ENCODE assay signal across 9 mouse cellular contexts in genomic region chr17:86754806-86755571, GRCm38 (mm10). TPM values are rescaled to one million over a fixed set of nuclear protein-coding genes. Genes with fewer than 3 reads are reported as not detected.
DNase-seq lines count a peak whose midpoint lies in the region; ATAC-seq and TF ChIP-seq lines count a peak whose summit lies in the region.
"Had no signal": no experiment of that assay in that cellular context is flagged by ENCODE, and none has a peak within 500 bp of the region (broad histone marks: within the 10 kb centered on the region; RNA-seq: fewer than 3 reads in every experiment).

No protein-coding gene starts in this region.

- no peak for TF ChIP-seq CTCF in layer of hippocampus, adult 2 months (conservative IDR thresholded peaks at IDR 0.05)

- WGBS in embryonic facial prominence, embryonic 10.5 days: 2% methylated on average over 52 of the region's 52 CpGs
- WGBS in heart, embryonic 13.5 days: 1% methylated on average over 52 of the region's 52 CpGs
- 1% methylated on average over 52 of the region's 52 CpGs for WGBS in midbrain, embryonic 10.5 days

- no peak for DNase-seq in layer of hippocampus, adult 2 months (ENCODE audit: low spot score in 2 of 2)
- no peak for DNase-seq in layer of hippocampus, adult 11-12 months (ENCODE audit: low spot score)
- DNase-seq in embryonic facial prominence, embryonic 10.5 days (ENCODE audit: low spot score): peak; percentile 57
- DNase-seq in kidney, postnatal 10 days: peak; percentile 64
- peak; percentile 45 for DNase-seq in midbrain, embryonic 10.5 days (ENCODE audit: low spot score)
- peak; percentile 79 for DNase-seq in testis, postnatal 10 days (ENCODE audit: low spot score)
- no peak for DNase-seq in left cerebral cortex, postnatal 4 days

- peak overlapping the region; percentile 71 for H3K27ac ChIP-seq in layer of hippocampus, adult 2 months
- H3K27ac ChIP-seq in embryonic facial prominence, embryonic 10.5 days (replicated peaks): no peak overlapping the region
- no peak overlapping the region for H3K27ac ChIP-seq in heart, embryonic 13.5 days (replicated peaks)
- H3K27ac ChIP-seq in midbrain, embryonic 10.5 days (replicated peaks): no peak overlapping the region

- no peaks in the 10 kb centered on the region for H3K9me3 ChIP-seq in embryonic facial prominence, embryonic 10.5 days
- H3K9me3 ChIP-seq in heart, embryonic 13.5 days: no peaks in the 10 kb centered on the region
- H3K9me3 ChIP-seq in midbrain, embryonic 10.5 days (replicated peaks): no peaks in the 10 kb centered on the region

- peak overlapping the region; percentile 99 for H3K4me2 ChIP-seq in heart, embryonic 13.5 days

- peaks cover 80% of the 10 kb centered on the region for H3K27me3 ChIP-seq in embryonic facial prominence, embryonic 10.5 days (replicated peaks; ENCODE audit: low read depth, poor library complexity, severe bottlenecking)
- H3K27me3 ChIP-seq in heart, embryonic 13.5 days (replicated peaks): peaks cover 60% of the 10 kb centered on the region
- H3K27me3 ChIP-seq in midbrain, embryonic 10.5 days (ENCODE audit: low read depth, poor library complexity, severe bottlenecking): peaks cover 74% of the 10 kb centered on the region

- H3K9ac ChIP-seq in heart, embryonic 13.5 days: peak overlapping the region; percentile 83

- H3K36me3 ChIP-seq in embryonic facial prominence, embryonic 10.5 days (replicated peaks): no peaks in the 10 kb centered on the region
- H3K36me3 ChIP-seq in heart, embryonic 13.5 days: no peaks in the 10 kb centered on the region
- H3K36me3 ChIP-seq in midbrain, embryonic 10.5 days: no peaks in the 10 kb centered on the region

- intact Hi-C loops in left cerebral cortex, postnatal 4 days (cut with DNase I): no loop called here

- ATAC-seq in heart, embryonic 13.5 days (ENCODE audit: extremely low read depth, insufficient number of reproducible peaks, low FRiP score, low TSS enrichment): no peak

- H3K4me3 ChIP-seq in layer of hippocampus, adult 2 months: peak overlapping the region; percentile 60
- peak overlapping the region; percentile 63 for H3K4me3 ChIP-seq in embryonic facial prominence, embryonic 10.5 days
- peak overlapping the region; percentile 73 for H3K4me3 ChIP-seq in heart, embryonic 13.5 days
- H3K4me3 ChIP-seq in midbrain, embryonic 10.5 days: peak overlapping the region; percentile 67

- H3K4me1 ChIP-seq in embryonic facial prominence, embryonic 10.5 days: peaks cover 32% of the 10 kb centered on the region
- peaks cover 42% of the 10 kb centered on the region for H3K4me1 ChIP-seq in heart, embryonic 13.5 days
- peaks cover 28% of the 10 kb centered on the region for H3K4me1 ChIP-seq in midbrain, embryonic 10.5 days

RNA-seq across cellular contexts. Expression of gene Epas1, which starts 1.5 kb away (rescaled TPM):
- 10 to 100 TPM; 98.7 to 99.2 TPM for total RNA-seq in layer of hippocampus, adult 2 months (2021)
- 2.8 and 2.9 TPM in 2 replicates for polyA plus RNA-seq in embryonic facial prominence, embryonic 10.5 days (2016; fragmentation: Nextera tagmentation; extraction: Ambion mirVana)
- polyA plus RNA-seq in heart, embryonic 13.5 days (2015; fragmentation: Nextera tagmentation; extraction: Ambion mirVana): 5.1 and 5.6 TPM in 2 replicates
- polyA plus RNA-seq in midbrain, embryonic 10.5 days (2016; fragmentation: Nextera tagmentation; extraction: Ambion mirVana): 2.0 and 3.0 TPM in 2 replicates
- total RNA-seq in left cerebral cortex, postnatal 4 days (2021): 10 to 100 TPM; 44.1 to 45.6 TPM
- total RNA-seq: MEL had no signal

Comparison
In these comparisons a context has a peak if more than half of its experiments do, and no peak if none do; other contexts are left out.
1. DNase-seq: peak in embryonic facial prominence, embryonic 10.5 days (single experiment), kidney, postnatal 10 days (single experiment), midbrain, embryonic 10.5 days (single experiment) and testis, postnatal 10 days (single experiment); none in layer of hippocampus, adult 2 months (0 of 2), layer of hippocampus, adult 11-12 months (single experiment) and left cerebral cortex, postnatal 4 days (single experiment).
2. Peak in every context shown above with its lines, with median percentiles within 50 percentile points of each other: H3K4me3 ChIP-seq.